22 mouse cellular contexts compared by ENCODE assay signal in the genomic region with DNA sequence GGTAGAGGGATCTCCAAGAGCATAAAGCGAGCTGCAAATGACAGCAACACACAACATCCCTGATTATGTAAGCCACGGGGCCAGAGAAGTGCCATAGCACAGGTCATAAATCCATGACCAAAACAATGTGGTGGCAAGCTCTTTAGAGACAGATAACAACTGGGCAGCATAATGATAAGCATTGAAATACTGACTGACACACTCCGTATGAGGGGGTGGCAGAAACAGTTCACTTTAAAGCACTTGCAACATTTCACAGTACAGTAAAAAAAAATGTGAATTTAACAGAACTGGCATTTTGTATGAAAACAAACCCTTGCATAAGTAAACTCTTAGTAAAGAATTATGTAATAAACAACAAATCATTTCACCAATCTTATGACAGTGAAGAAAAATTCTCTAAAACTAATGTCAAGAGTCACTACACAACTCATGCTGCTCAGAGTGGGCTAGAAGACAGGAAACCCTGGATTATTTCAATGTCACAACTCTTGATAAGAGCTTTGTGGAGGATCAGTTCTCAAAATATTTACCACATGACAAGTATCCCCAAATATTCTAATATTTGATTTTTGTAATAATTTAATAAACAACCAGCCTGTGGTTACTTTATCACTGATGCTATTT. TPM values are rescaled to one million over a fixed set of nuclear protein-coding genes. Genes with fewer than 3 reads are reported as not detected.
"Had no signal": no experiment of that assay in that cellular context is flagged by ENCODE, and none has a peak within 500 bp of the region (broad histone marks: within the 10 kb centered on the region; RNA-seq: fewer than 3 reads in every experiment).

No protein-coding gene starts in this region.

- H3K36me3 ChIP-seq: liver, embryonic 13.5 days; liver, embryonic 15.5 days; midbrain, embryonic 13.5 days; midbrain, embryonic 15.5 days; neural tube, embryonic 12.5 days; stomach, embryonic 15.5 days had no signal

- ATAC-seq: liver, postnatal 0 days; midbrain, embryonic 13.5 days; midbrain, embryonic 15.5 days had no signal

- H3K27me3 ChIP-seq: liver, embryonic 13.5 days; liver, embryonic 15.5 days; midbrain, embryonic 13.5 days; midbrain, embryonic 15.5 days; neural tube, embryonic 12.5 days; stomach, embryonic 15.5 days had no signal

- H3K9ac ChIP-seq: liver, embryonic 13.5 days; liver, embryonic 15.5 days; liver, postnatal 0 days; midbrain, embryonic 13.5 days; midbrain, embryonic 15.5 days; neural tube, embryonic 12.5 days; stomach, embryonic 15.5 days had no signal

- H3K4me2 ChIP-seq: liver, embryonic 11.5 days; liver, embryonic 13.5 days; liver, embryonic 15.5 days; midbrain, embryonic 11.5 days; midbrain, embryonic 13.5 days; midbrain, embryonic 15.5 days; neural tube, embryonic 12.5 days; stomach, embryonic 15.5 days had no signal

- H3K4me1 ChIP-seq: liver, embryonic 13.5 days; liver, embryonic 15.5 days; megakaryocyte, embryonic 14.5 days; midbrain, embryonic 13.5 days; midbrain, embryonic 15.5 days; neural tube, embryonic 12.5 days; stomach, embryonic 15.5 days had no signal

- H3K4me3 ChIP-seq: liver, embryonic 13.5 days; liver, embryonic 15.5 days; megakaryocyte, embryonic 14.5 days; midbrain, embryonic 13.5 days; midbrain, embryonic 15.5 days; neural tube, embryonic 12.5 days; stomach, embryonic 15.5 days had no signal

- H3K27ac ChIP-seq: liver, embryonic 13.5 days; liver, embryonic 15.5 days; macrophage; midbrain, embryonic 13.5 days; midbrain, embryonic 15.5 days; neural tube, embryonic 12.5 days; stomach, embryonic 15.5 days; stomach, postnatal 0 days had no signal

- DNase-seq: liver, embryonic 13.5 days; liver, postnatal 0 days; right cerebral cortex, postnatal 14 days; thymus, adult 2 months; thymus, postnatal 25 days; thymus, postnatal 4 days had no signal

- H3K9me3 ChIP-seq: liver, embryonic 13.5 days; liver, embryonic 15.5 days; megakaryocyte, embryonic 14.5 days; midbrain, embryonic 13.5 days; midbrain, embryonic 15.5 days; neural tube, embryonic 12.5 days; stomach, embryonic 15.5 days had no signal

RNA-seq across cellular contexts. Expression of a gene that starts 28.4 kb away (rescaled TPM):
- total RNA-seq: megakaryocyte progenitor cell, adult 5-6 weeks; midbrain, postnatal 0 days; monocyte, adult 5-6 weeks had no signal
- polyA plus RNA-seq: liver, embryonic 11.5 days; macrophage; midbrain, embryonic 11.5 days; midbrain, embryonic 13.5 days; midbrain, embryonic 15.5 days; midbrain, postnatal 0 days; neural tube, embryonic 12.5 days; neural tube, embryonic 14.5 days; spleen, adult 2 months; stomach, embryonic 15.5 days had no signal

RNA-seq across cellular contexts. Expression of a gene that starts 35.2 kb away (rescaled TPM):
- total RNA-seq: megakaryocyte progenitor cell, adult 5-6 weeks; monocyte, adult 5-6 weeks; neutrophil, adult 5-6 weeks had no signal
- polyA plus RNA-seq: macrophage had no signal
